Mouse (Mus musculus): ENCODE data around the gene Ndufaf7.

DNA sequence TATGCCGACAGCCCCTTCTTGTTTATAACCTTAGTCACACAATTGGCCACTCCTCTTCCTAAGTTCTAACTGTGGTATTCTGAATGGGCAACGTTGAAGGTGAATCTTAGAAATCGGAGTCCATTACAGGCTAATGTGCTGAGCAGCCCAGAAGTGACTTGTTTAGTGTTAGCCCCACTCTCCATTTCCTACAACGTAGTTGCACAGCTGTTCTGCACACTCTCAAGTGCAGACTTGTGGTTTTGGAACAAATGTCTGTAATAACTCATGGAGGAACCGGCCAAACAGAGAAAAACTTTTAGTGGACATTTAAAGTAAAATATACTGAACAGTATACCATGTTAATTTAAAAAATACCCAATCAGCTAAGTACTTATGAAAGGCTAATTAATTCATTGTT is 15.1 kb downstream of the Ndufaf7 start:
- no peak for TF ChIP-seq CTCF (IDR thresholded peaks at IDR 0.05; ENCODE audit: extremely low read depth, insufficient read length, insufficient replicate concordance, low read depth, low read length)
- no peak for TF ChIP-seq POLR2A (IDR thresholded peaks at IDR 0.05; ENCODE audit: low read depth, low read length)
